Mouse (Mus musculus): ENCODE results near the gene Ap3m1. TPM values are rescaled to one million over a fixed set of nuclear protein-coding genes. Genes with fewer than 3 reads are reported as not detected.

Ap3m1 gene
- total and polyA plus RNA-seq, 2 experiments from 2014 or later = 50.1 to 67.6 TPM

- no peak overlapping the region for H3K27ac ChIP-seq (ENCODE audit: low read depth, low read length)
- H3K36me3 ChIP-seq (ENCODE audit: insufficient read depth, low read length) = no peaks in the 10 kb centered on the region
- H3K27me3 ChIP-seq (ENCODE audit: insufficient read depth, low read length) = no peaks in the 10 kb centered on the region
- no peak for TF ChIP-seq CTCF (IDR thresholded peaks at IDR 0.05)
- DNase-seq (ENCODE audit: low spot score) = no peak
- H3K9ac ChIP-seq (replicated peaks; ENCODE audit: low read length, poor library complexity, severe bottlenecking) = no peak overlapping the region
- ATAC-seq (ENCODE audit: low FRiP score) = no peak
- 77% methylated on average over 5 of the region's 5 CpGs for WGBS
- H3K4me3 ChIP-seq (ENCODE audit: low read depth, low read length) = no peak overlapping the region
- no peak overlapping the region for H3K4me2 ChIP-seq (ENCODE audit: low read depth, low read length, poor library complexity, severe bottlenecking)
- H3K4me1 ChIP-seq (ENCODE audit: insufficient read depth, low read length) = no peaks in the 10 kb centered on the region
- H3K9me3 ChIP-seq (ENCODE audit: low read length) = no peaks in the 10 kb centered on the region
Observed at GRCm38 (mm10) chr14:21062766-21063513, 10.6 kb upstream of the Ap3m1 start.

DNA sequence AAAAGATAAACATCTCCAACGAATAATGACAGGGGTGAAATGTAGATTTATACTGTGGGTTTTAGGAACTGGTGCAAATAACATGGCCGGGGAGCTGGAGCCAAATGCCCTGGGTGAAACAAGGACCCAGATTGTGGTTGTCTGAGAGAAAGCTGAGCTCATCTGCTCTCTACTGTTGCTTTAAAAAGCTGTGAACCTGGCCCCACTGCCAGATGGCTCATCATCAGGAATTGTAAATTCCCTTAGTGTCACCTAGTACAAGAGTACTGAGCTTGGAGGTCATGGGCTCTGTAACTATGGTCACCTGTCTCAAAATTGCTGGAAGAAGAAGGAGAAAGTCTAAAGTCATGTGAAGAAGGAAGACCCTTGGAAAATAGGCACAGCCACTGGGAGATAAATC, 6.7 kb upstream of the Ap3m1 start:
- ATAC-seq (ENCODE audit: low FRiP score) = no peak
- Histone ChIP-seq H3K36me3 (ENCODE audit: insufficient read depth, low read length) (no peaks in the 10 kb centered on the region), H3K27me3 (ENCODE audit: insufficient read depth, low read length) (no peaks in the 10 kb centered on the region), H3K9ac (replicated peaks; ENCODE audit: low read length, poor library complexity, severe bottlenecking) (no peak overlapping the region), H3K4me1 (ENCODE audit: insufficient read depth, low read length) (no peaks in the 10 kb centered on the region), H3K4me3 (ENCODE audit: low read depth, low read length) (no peak overlapping the region), H3K9me3 (ENCODE audit: low read length) (no peaks in the 10 kb centered on the region), H3K27ac (ENCODE audit: low read depth, low read length) (no peak overlapping the region), H3K4me2 (ENCODE audit: low read depth, low read length, poor library complexity, severe bottlenecking) (no peak overlapping the region)
- DNase-seq (ENCODE audit: low spot score) = no peak
- 92% methylated on average over 2 of the region's 2 CpGs for WGBS
- TF ChIP-seq CTCF (IDR thresholded peaks at IDR 0.05) = no peak

- no peak for ATAC-seq (ENCODE audit: low FRiP score)
- Histone ChIP-seq H3K4me3 (ENCODE audit: low read depth, low read length) (no peak overlapping the region), H3K4me1 (ENCODE audit: insufficient read depth, low read length) (no peaks in the 10 kb centered on the region; the same call in 1 of the 2 replicates), H3K27ac (ENCODE audit: low read depth, low read length) (no peak overlapping the region), H3K9me3 (ENCODE audit: low read length) (no peaks in the 10 kb centered on the region), H3K4me2 (ENCODE audit: low read depth, low read length, poor library complexity, severe bottlenecking) (no peak overlapping the region; the same call in 1 of the 2 replicates), H3K9ac (replicated peaks; ENCODE audit: low read length, poor library complexity, severe bottlenecking) (no peak overlapping the region), H3K27me3 (ENCODE audit: insufficient read depth, low read length) (no peaks in the 10 kb centered on the region), H3K36me3 (ENCODE audit: insufficient read depth, low read length) (no peaks in the 10 kb centered on the region)
- WGBS = 54% methylated on average over 7 of the region's 7 CpGs
- no peak for DNase-seq (ENCODE audit: low spot score)
- no peak for TF ChIP-seq CTCF (IDR thresholded peaks at IDR 0.05)
Observed at GRCm38 (mm10) chr14:21053586-21053985, 1.3 kb upstream of the Ap3m1 start.

DNA sequence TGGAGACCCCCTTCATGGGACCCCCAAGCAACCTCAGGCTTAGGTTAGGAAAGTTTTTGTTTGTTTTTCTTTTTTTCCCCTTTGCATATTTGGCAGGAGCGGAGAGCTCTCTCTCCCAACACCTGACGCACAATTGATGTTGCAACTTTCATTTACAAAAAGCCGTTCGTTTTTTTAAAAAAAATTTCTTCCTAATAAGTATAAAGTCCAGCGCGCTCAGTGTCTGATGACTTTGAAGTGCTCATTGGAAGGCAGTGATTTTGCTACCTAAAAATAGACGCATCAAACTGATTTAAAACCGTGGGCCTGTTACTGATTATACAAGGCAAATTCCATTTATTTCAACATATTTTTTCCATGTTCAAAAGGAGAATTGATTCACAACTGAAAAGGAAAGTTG, 843 bp upstream of the Ap3m1 start:
- H3K27me3 ChIP-seq (ENCODE audit: insufficient read depth, low read length) = no peaks in the 10 kb centered on the region
- WGBS = 10% methylated on average over 8 of the region's 8 CpGs
- peak overlapping the region; percentile 90; the same call in 1 of the 2 replicates for H3K9ac ChIP-seq (replicated peaks; ENCODE audit: low read length, poor library complexity, severe bottlenecking)
- peak overlapping the region; percentile 94 for H3K4me3 ChIP-seq (ENCODE audit: low read depth, low read length)
- no peaks in the 10 kb centered on the region; the same call in 1 of the 2 replicates for H3K4me1 ChIP-seq (ENCODE audit: insufficient read depth, low read length)
- ATAC-seq (ENCODE audit: low FRiP score) (no peak), DNase-seq (ENCODE audit: low spot score) (no peak)
- H3K4me2 ChIP-seq (ENCODE audit: low read depth, low read length, poor library complexity, severe bottlenecking) = peak overlapping the region; percentile 91
- no peaks in the 10 kb centered on the region for H3K36me3 ChIP-seq (ENCODE audit: insufficient read depth, low read length)
- H3K9me3 ChIP-seq (ENCODE audit: low read length) = no peaks in the 10 kb centered on the region
- TF ChIP-seq CTCF (IDR thresholded peaks at IDR 0.05) = no peak
- no peak overlapping the region for H3K27ac ChIP-seq (ENCODE audit: low read depth, low read length)

DNA sequence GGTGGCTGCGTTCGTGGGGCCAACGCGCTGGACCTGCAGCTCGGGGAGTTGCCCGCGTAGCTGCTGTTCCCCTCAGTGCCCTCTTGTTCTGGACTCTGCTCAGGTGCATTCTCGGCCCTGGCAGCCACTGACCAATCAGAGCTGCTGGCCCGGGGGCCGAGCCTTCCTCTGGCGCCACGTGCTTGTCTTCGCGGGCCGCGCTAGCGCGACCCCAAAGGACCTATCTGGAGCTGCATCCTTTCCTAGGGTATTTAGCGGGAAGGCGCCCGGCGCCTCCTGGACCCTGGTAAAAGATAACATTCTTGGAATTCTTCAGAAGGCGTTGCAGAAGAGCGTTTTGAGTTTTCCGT, 448 bp upstream of the Ap3m1 start:
- under 1% methylated on average over 25 of the region's 25 CpGs for WGBS
- peak overlapping the region; percentile 88 for H3K27ac ChIP-seq (ENCODE audit: low read depth, low read length)
- no peaks in the 10 kb centered on the region for H3K9me3 ChIP-seq (ENCODE audit: low read length)
- ATAC-seq (ENCODE audit: low FRiP score) = peak; percentile 86
- TF ChIP-seq CTCF (IDR thresholded peaks at IDR 0.05) = peak; percentile 58
- H3K27me3 ChIP-seq (ENCODE audit: insufficient read depth, low read length) = no peaks in the 10 kb centered on the region
- peak overlapping the region; percentile 91 for H3K4me2 ChIP-seq (ENCODE audit: low read depth, low read length, poor library complexity, severe bottlenecking)
- H3K9ac ChIP-seq (replicated peaks; ENCODE audit: low read length, poor library complexity, severe bottlenecking) = peak overlapping the region; percentile 90
- H3K4me3 ChIP-seq (ENCODE audit: low read depth, low read length) = peak overlapping the region; percentile 94
- H3K36me3 ChIP-seq (ENCODE audit: insufficient read depth, low read length) = no peaks in the 10 kb centered on the region
- no peaks in the 10 kb centered on the region; the same call in 1 of the 2 replicates for H3K4me1 ChIP-seq (ENCODE audit: insufficient read depth, low read length)
- DNase-seq (ENCODE audit: low spot score) = peak; percentile 79

GRCm38 (mm10) chr14:21051380-21052111, 762 bp downstream of the Ap3m1 start:
- ATAC-seq (ENCODE audit: low FRiP score) (peak; percentile 2; the same call in 1 of the 2 replicates), DNase-seq (ENCODE audit: low spot score) (peak; percentile 14)
- no peaks in the 10 kb centered on the region for H3K36me3 ChIP-seq (ENCODE audit: insufficient read depth, low read length)
- H3K27ac ChIP-seq (ENCODE audit: low read depth, low read length) = peak overlapping the region; percentile 88
- H3K9ac ChIP-seq (replicated peaks; ENCODE audit: low read length, poor library complexity, severe bottlenecking) = peak overlapping the region; percentile 90
- H3K27me3 ChIP-seq (ENCODE audit: insufficient read depth, low read length) = no peaks in the 10 kb centered on the region
- no peak for TF ChIP-seq CTCF (IDR thresholded peaks at IDR 0.05)
- no peaks in the 10 kb centered on the region; the same call in 1 of the 2 replicates for H3K4me1 ChIP-seq (ENCODE audit: insufficient read depth, low read length)
- peak overlapping the region; percentile 94 for H3K4me3 ChIP-seq (ENCODE audit: low read depth, low read length)
- H3K4me2 ChIP-seq (ENCODE audit: low read depth, low read length, poor library complexity, severe bottlenecking) = peak overlapping the region; percentile 91
- H3K9me3 ChIP-seq (ENCODE audit: low read length) = no peaks in the 10 kb centered on the region
- 9% methylated on average over 28 of the region's 28 CpGs for WGBS

All from midbrain, postnatal 0 days (tissue).